Mouse (Mus musculus) midbrain, embryonic 10.5 days (tissue): ENCODE measurements around the gene Stat3. TPM values are rescaled to one million over a fixed set of nuclear protein-coding genes. Genes with fewer than 3 reads are reported as not detected.

Experiments used
- DNase-seq: peaks from one replicate; pipeline ENCODE4 v3.0.0-alpha.2; 2017; ENCODE audit warnings: low spot score
- H3K27ac ChIP-seq: fragments of 300-500 bp; sonication (generic); replicated peaks from 2 replicates; pipeline ENCODE4 v1.5.1; 2016; ENCODE audit warnings: mild to moderate bottlenecking
- H3K27me3 ChIP-seq: fragments of 300-500 bp; sonication (generic); 2 replicates; pipeline ENCODE4 v1.6.1; 2016; ENCODE audit warnings: low read depth, mild to moderate bottlenecking; ENCODE audit not compliant: poor library complexity, severe bottlenecking
- H3K36me3 ChIP-seq: fragments of 300-500 bp; sonication (generic); 2 replicates; pipeline ENCODE4 v1.6.1; 2016; ENCODE audit warnings: mild to moderate bottlenecking, moderate library complexity
- H3K4me1 ChIP-seq: fragments of 300-500 bp; sonication (generic); 2 replicates; pipeline ENCODE4 v1.6.1; 2016
- H3K4me3 ChIP-seq: fragments of 300-500 bp; sonication (generic); 2 replicates; pipeline ENCODE4 v1.5.1; 2016; ENCODE audit warnings: mild to moderate bottlenecking, moderate library complexity
- H3K9me3 ChIP-seq: fragments of 300-500 bp; sonication (generic); replicated peaks from 2 replicates; pipeline ENCODE4 v1.6.1; 2016; ENCODE audit warnings: mild to moderate bottlenecking
- WGBS: fragments of 180-500 bp; shearing (Covaris S2); methylation state at CpG from one replicate; pipeline ENCODE4 v1.1.7; 2016; 5-methylcytosine and 5-hydroxymethylcytosine counted together
- polyA plus RNA-seq: library from polyadenylated mRNA; unstranded; fragments of >200 nt; fragmentation: Nextera tagmentation; extraction: Ambion mirVana; gene quantifications from 2 replicates; pipeline ENCODE4 v1.2.1, GENCODE M21; 2016

Gene Stat3
- polyA plus RNA-seq, 1 experiment from 2014 or later = 16.9 TPM

DNA sequence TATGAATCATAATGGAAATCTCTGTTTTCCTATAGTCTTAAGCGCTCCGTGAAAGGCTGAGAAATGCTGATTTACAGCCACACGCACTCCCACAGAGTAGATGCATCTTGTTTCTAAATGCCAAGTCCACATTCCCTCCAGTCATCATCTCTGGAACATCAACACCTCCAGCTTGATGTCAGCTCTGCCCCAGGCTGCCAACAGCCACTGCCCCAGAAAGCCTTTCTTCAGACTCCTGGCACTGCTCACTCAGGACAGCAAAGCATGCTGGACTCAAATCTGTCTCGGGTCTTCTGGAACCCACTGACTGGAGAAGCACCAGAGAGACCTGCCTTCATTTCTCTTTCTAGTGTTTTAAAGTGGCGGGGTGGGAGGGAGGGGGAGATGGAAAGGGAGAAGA lies 46.9 kb downstream of the Stat3 start:
- peaks cover 10% of the 10 kb centered on the region; the same call in 1 of the 2 replicates for H3K4me1 ChIP-seq
- H3K27me3 ChIP-seq = no peaks in the 10 kb centered on the region
- no peak for DNase-seq
- H3K36me3 ChIP-seq = 0 out of 2 replicates have a peak, but pooled peaks cover under 1% of the 10 kb centered on the region
- no peak overlapping the region for H3K27ac ChIP-seq
- no peaks in the 10 kb centered on the region for H3K9me3 ChIP-seq
- 81% methylated on average over 5 of the region's 5 CpGs for WGBS
- no peak overlapping the region for H3K4me3 ChIP-seq

DNA sequence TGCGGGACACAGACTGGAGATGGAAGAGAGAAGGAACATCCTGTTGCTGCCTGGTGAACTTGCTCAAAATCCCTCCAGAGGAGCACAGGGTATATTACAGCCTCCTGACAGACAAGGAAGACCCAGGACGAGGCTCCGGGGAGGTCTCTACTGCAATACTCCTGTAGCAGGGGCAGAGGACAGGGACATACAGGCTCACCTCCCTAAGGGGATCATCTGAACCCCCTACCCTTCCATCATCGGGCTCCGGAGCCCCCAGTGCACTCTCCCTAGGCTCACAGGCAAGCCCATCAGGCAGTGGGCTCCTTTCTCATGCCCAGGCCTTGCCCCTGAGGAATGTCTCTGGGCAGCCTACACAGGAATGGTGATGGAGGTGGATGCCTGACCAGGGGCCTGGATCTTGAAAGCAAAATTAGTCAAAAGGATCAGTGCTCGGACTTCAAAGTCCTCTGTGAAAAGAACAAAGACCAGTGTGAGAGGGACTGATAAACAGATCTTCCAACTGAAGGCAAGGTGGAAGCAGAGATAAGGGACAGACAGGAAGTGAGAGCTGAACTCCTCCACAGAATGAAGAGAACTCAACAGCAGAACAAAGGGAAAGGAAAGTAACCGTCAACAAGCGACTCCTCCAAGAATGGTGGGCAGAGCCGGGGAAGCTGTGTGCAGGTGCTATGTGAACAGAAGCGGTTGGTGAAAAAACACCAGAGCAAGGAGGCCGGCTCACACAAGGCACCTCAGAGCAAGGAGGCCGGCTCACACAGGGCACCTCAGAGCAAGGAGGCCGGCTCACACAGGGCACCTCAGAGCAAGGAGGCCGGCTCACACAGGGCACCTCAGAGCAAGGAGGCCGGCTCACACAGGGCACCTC lies 47.9 kb downstream of the Stat3 start:
- peak overlapping the region; percentile 58 for H3K27ac ChIP-seq

DNA sequence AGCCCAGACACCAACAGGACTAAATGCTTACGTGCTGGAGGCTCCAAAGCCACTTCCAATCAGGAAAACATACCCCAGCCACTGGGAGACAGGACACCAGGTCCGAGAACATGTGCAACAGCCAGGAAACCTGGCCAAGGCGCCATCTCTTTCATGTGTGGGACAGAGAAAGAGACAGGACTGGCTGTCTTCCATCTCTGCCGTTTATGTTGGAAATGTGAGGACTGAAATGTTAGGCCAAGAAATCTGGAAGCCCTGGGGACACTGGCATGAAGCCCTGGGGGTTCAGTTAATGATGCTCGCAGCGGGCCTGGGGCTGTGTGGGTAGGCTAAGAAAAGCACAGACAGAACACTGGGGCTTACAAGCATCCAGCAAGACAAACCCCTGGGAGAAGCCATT lies 48.9 kb downstream of the Stat3 start:
- no peak for DNase-seq
- 90% methylated on average over 6 of the region's 6 CpGs for WGBS

More for the DNA sequence above, 47.9 kb downstream of the Stat3 start:
- Histone ChIP-seq H3K9me3 (no peaks in the 10 kb centered on the region), H3K4me3 (no peak overlapping the region), H3K4me1 (peaks cover 14% of the 10 kb centered on the region), H3K36me3 (0 out of 2 replicates have a peak, but pooled peaks cover 3% of the 10 kb centered on the region), H3K27me3 (no peaks in the 10 kb centered on the region)
- DNase-seq = no peak
- 74% methylated on average over 15 of the region's 15 CpGs for WGBS

DNA sequence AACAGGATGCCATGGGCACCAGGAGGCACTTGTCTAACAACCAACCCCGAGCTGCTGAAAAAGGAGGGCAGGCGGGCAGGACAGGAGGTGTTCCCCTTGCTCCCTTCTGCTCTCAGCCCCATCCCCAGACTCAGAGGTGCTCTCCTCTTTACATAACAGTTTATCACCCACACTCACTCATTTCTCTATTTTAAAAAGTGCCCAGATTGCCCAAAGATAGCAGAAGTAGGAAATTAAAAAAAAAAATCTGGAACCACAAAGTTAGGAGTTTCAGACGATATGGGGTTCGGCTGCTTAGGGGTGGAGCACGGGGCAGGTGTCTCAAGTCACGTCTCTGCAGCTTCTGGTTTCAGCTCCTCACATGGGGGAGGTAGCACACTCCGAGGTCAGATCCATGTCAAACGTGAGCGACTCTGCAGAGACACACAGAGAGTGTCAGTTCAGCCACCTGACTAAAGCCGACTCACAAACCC lies 51.0 kb downstream of the Stat3 start:
- no peak for DNase-seq
- H3K4me1 ChIP-seq = peaks cover 14% of the 10 kb centered on the region
- H3K4me3 ChIP-seq = no peak overlapping the region
- H3K27ac ChIP-seq = no peak overlapping the region
- WGBS = 77% methylated on average over 10 of the region's 10 CpGs
- H3K9me3 ChIP-seq = no peaks in the 10 kb centered on the region
- H3K27me3 ChIP-seq = no peaks in the 10 kb centered on the region
- H3K36me3 ChIP-seq = 0 out of 2 replicates have a peak, but pooled peaks cover 3% of the 10 kb centered on the region

More for the DNA sequence above, 48.9 kb downstream of the Stat3 start:
- 0 out of 2 replicates have a peak, but pooled peaks cover 3% of the 10 kb centered on the region for H3K36me3 ChIP-seq
- no peaks in the 10 kb centered on the region for H3K9me3 ChIP-seq
- H3K4me3 ChIP-seq = no peak overlapping the region
- no peak overlapping the region for H3K27ac ChIP-seq
- H3K27me3 ChIP-seq = no peaks in the 10 kb centered on the region
- peaks cover 20% of the 10 kb centered on the region for H3K4me1 ChIP-seq

DNA sequence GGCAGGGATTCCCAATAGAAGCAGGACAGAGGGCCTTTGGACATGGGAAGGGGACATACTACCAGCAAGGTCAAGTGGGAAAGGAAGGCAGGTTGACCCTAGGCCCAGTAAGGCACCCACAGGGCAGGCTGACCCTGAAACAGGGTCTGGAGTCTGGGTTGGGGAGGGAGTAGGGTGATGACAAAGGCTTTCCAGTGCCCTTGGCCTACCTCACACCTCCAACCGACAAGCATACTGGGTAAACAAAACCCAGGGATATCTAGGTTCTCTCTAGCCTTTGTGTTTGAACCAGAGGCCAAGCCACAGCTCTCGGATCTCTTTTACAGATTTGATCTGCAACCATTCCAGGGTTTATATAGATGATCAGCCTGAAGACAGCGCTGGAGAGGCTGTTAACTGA lies 51.6 kb downstream of the Stat3 start:
- DNase-seq = no peak
- H3K27me3 ChIP-seq = no peaks in the 10 kb centered on the region
- 0 out of 2 replicates have a peak, but pooled peaks cover 3% of the 10 kb centered on the region for H3K36me3 ChIP-seq
- WGBS = 89% methylated on average over 3 of the region's 3 CpGs
- H3K27ac ChIP-seq = no peak overlapping the region
- no peak overlapping the region for H3K4me3 ChIP-seq
- no peaks in the 10 kb centered on the region for H3K9me3 ChIP-seq
- H3K4me1 ChIP-seq = peaks cover 14% of the 10 kb centered on the region

DNA sequence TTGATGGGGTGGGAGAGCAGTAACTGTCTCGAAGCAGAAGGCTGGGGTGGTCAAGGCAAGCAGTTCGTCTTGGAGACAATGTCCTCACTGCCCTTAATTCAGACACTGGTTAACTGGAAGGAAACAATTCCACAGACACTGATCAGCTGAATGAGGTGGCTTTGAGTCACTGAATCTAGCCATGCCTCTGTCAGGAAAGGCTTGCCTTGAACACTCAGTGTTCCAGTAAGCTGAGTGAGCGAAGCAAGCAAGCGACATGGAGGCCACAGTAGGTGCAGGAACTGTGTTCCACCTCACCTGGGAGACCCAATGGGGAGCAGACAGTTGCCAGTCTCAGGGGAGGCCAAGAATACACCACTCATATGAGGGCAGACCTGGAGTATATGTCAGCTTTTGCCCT lies 52.1 kb downstream of the Stat3 start:
- Histone ChIP-seq H3K4me1 (peaks cover 14% of the 10 kb centered on the region), H3K9me3 (no peaks in the 10 kb centered on the region), H3K4me3 (no peak overlapping the region), H3K27ac (peak overlapping the region; percentile 38; the same call in 1 of the 2 replicates), H3K36me3 (0 out of 2 replicates have a peak, but pooled peaks cover 3% of the 10 kb centered on the region), H3K27me3 (no peaks in the 10 kb centered on the region)
- 92% methylated on average over 4 of the region's 4 CpGs for WGBS
- no peak for DNase-seq

DNA sequence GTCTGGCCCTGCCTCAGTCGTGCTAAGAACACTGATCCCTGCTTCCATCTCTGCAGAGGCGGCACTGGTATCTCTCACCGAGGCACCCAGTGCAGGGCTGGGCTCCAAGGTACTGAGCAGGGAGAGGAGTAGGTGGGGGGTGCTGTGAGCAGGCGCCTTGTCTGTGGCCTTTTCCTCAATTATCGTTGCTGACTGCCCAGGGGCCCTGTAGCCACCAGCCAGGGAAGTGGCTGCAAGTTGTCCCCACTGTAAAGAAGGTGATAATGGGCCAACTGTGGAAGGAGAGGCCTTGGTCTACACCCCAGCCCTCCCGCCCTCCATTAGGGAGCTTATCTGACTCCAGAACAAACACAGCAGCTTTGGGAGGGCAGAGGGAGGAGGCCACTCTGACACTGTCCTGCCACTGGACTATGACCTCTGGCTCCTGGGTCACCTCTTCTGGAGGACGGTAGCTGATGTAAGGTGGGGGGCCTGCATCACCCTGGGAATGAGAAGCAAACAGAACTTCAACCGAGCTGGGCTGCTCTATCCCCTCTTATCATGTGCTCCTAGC lies 53.1 kb downstream of the Stat3 start:
- 62% methylated on average over 8 of the region's 8 CpGs for WGBS

DNA sequence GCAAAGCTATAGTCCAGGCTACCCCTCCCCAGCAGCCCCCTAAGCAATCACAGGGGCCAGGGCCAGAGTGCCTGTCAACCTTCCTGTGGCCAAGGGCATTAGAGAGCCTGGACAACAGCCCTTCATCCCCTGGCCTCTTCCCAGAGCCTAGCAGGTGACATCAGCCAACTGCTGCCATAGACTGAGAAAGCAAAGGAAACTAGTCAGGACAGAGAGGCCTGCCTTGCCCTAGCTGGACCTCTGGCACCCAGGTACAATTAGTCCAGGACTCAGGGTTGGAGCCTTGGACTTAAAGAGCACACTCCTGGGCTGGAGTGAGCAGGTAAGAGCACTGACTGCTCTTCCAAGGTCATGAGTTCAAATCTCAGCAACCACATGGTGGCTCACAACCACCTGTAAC lies 53.9 kb downstream of the Stat3 start:
- Histone ChIP-seq H3K4me1 (peaks cover 12% of the 10 kb centered on the region), H3K27me3 (no peaks in the 10 kb centered on the region), H3K36me3 (0 out of 2 replicates have a peak, but pooled peaks cover 3% of the 10 kb centered on the region), H3K27ac (peak overlapping the region; percentile 49; the same call in 1 of the 2 replicates), H3K9me3 (no peaks in the 10 kb centered on the region), H3K4me3 (no peak overlapping the region)
- no peak for DNase-seq

More for the DNA sequence above, 53.1 kb downstream of the Stat3 start:
- Histone ChIP-seq H3K4me1 (peaks cover 14% of the 10 kb centered on the region), H3K27ac (peak overlapping the region; percentile 14), H3K27me3 (no peaks in the 10 kb centered on the region), H3K4me3 (no peak overlapping the region), H3K36me3 (0 out of 2 replicates have a peak, but pooled peaks cover 3% of the 10 kb centered on the region), H3K9me3 (no peaks in the 10 kb centered on the region)
- DNase-seq = no peak

DNA sequence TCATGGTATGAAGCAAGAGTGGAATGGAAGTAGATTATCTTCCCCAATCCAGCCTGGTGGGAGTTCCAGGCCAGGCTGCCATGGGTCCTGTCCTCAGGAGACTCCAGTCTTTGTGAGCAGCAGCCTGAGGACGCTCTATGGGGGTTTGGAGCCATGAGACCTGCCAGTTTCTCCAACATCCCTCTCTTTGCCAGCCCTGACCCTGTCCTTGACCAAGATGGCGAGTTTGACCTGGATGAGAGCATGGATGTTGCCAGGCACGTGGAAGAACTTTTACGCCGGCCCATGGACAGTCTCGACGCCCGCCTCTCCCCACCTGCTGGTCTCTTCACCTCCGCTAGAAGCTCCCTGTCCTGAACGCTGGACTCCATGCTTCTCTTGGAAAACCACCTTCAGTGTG lies 55.7 kb downstream of the Stat3 start:
- Histone ChIP-seq H3K4me1 (peaks cover 9% of the 10 kb centered on the region), H3K36me3 (0 out of 2 replicates have a peak, but pooled peaks cover 3% of the 10 kb centered on the region), H3K27ac (no peak overlapping the region), H3K4me3 (no peak overlapping the region), H3K27me3 (no peaks in the 10 kb centered on the region), H3K9me3 (no peaks in the 10 kb centered on the region)
- WGBS = 91% methylated on average over 10 of the region's 10 CpGs
- no peak for DNase-seq

DNA sequence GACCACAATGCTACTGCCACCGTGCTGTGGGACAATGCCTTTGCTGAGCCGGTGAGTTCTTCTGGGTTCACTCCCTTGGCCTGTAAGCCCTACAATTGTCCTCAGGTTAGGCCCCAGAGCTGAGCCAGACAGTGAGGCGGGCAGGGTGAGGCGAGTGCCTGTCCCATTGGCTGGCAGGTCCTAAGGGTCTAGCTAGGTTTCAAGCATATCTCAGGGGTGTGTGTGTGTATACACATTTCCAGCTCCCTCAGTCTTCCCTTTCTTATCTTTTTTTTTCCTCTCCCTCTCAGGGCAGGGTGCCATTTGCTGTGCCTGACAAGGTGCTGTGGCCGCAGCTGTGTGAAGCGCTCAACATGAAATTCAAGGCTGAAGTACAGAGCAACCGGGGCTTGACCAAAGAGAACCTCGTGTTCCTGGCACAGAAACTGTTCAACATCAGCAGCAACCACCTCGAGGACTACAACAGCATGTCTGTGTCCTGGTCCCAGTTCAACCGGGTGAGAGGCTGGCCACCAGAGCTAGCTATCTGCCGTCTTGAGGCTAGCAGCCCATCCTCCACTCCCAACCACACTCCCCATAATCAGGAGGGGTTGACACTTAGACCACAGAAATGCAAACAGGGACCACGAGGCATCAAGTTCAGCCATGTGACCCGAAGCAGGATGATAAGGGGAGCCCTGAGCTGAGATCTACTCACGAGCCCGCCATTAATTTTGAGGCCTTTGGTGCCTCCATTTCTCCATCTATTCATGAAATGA lies 59.8 kb downstream of the Stat3 start:
- no peaks in the 10 kb centered on the region for H3K9me3 ChIP-seq
- WGBS = 84% methylated on average over 15 of the region's 15 CpGs

DNA sequence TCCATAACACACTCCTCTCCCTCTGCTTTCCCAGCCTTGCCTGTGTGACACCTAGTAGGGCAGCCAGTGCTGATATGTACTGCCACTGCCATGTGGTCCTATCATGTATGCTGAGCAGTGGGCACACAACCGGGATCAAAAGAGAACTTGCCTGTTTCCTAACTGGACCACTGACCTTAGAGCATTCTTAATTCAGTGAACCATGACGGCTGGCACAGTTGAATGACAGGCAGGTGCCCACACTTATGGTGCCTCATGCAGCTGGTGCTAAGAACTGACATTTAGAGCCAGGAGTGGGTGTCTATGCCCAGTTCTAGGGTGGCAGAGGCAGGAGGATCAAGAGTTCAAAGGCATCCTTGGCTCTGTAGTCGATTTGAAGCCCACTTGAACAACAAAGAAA lies 63.6 kb downstream of the Stat3 start:
- Histone ChIP-seq H3K27ac (no peak overlapping the region), H3K4me3 (no peak overlapping the region), H3K9me3 (no peaks in the 10 kb centered on the region), H3K4me1 (no peaks in the 10 kb centered on the region), H3K27me3 (no peaks in the 10 kb centered on the region), H3K36me3 (no peaks in the 10 kb centered on the region)
- 83% methylated on average over 3 of the region's 3 CpGs for WGBS
- no peak for DNase-seq

More for the DNA sequence above, 59.8 kb downstream of the Stat3 start:
- DNase-seq = no peak
- no peaks in the 10 kb centered on the region for H3K36me3 ChIP-seq
- H3K27ac ChIP-seq = no peak overlapping the region
- H3K4me3 ChIP-seq = no peak overlapping the region
- H3K4me1 ChIP-seq = no peaks in the 10 kb centered on the region
- H3K27me3 ChIP-seq = no peaks in the 10 kb centered on the region

DNA sequence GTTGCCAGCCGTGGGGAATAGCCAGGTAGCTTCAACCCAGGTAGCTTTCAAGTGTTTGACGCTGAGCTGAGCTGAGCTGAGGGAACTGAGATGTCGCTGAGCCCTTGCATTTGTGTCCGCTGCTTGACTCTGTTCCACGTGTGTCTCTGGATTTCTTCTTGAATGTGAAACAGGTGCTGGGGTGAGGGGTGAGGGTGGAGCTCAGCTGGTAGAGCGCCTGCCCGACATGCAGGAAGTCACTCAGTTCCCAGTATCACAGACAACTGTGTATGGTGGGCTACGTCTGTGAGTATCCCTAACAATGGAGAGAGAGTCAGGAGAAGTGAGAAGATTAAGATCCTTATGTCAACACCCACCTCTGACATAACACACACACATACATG lies 68.4 kb downstream of the Stat3 start:
- DNase-seq = no peak
- Histone ChIP-seq H3K27me3 (no peaks in the 10 kb centered on the region), H3K9me3 (no peaks in the 10 kb centered on the region), H3K27ac (no peak overlapping the region), H3K36me3 (no peaks in the 10 kb centered on the region), H3K4me1 (no peaks in the 10 kb centered on the region), H3K4me3 (no peak overlapping the region)
- 85% methylated on average over 8 of the region's 8 CpGs for WGBS
